Mouse (Mus musculus): ENCODE data around the gene Il10.
"Not testable (repeated sequence)": the region's sequence is repeated elsewhere in the genome, so short reads cannot be mapped to it uniquely, and the experiment has no call there.

Il10 gene

DNA sequence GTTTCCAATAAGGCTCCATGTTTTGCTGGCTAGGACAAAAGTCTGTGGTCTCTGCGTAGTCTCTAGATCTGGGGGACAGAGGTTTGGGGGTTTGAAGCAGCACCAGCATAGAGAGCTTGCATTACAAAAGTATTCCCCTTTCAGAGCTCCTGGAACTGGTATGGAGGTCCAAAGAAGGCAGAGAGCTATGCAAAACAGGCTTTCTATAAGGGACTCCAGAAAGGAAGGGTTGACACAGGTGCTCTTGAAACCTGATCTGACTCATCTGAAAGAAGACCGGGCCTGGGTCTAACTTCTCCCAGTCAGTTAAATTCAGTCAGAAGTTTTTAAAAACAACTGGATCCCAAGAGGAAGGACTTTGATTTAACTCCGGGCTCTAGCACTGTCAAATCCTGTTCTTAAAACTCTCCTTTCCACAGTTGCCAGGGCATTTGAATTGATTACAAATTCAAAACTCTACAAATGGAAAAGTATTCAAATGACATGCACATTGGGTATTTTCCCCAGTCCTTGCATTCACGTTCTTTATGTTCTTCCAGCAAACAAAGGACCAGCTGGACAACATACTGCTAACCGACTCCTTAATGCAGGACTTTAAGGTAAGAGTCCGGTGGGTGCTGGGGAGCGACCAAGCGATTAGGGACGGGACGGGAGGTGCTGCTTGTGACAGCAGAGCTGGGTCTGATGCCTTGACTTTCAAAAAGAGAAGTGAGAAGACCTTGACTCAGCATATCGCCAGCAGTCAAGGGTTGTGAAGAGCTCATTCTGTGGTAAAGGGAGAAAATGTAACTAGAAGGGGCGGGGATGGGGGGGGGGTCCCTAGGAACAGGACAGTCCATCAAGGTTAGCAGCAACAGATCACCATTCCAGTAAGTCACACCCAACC, 1.0 kb downstream of the Il10 start:
- no peak for DNase-seq (ENCODE audit: low spot score in 2 of 2)

DNA sequence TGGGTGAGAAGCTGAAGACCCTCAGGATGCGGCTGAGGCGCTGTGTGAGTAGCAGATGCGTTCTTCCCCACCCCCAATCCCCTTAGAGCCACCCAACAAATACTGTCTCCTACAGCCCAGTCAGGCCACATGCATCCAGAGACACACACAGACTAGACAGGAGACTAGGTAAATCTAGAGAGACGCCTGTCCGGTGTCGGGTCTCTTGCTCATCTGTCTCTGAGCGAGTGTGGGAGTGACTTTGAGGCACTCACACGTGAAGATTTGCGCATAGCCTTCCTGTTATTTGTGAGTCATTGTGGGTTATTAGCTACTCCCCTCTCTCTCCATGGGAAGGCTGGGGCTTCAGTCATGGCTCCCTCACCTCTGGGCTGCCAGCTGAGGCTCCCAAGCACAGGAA, 1.8 kb downstream of the Il10 start:
- DNase-seq (ENCODE audit: low spot score in 2 of 2) = no peak

DNA sequence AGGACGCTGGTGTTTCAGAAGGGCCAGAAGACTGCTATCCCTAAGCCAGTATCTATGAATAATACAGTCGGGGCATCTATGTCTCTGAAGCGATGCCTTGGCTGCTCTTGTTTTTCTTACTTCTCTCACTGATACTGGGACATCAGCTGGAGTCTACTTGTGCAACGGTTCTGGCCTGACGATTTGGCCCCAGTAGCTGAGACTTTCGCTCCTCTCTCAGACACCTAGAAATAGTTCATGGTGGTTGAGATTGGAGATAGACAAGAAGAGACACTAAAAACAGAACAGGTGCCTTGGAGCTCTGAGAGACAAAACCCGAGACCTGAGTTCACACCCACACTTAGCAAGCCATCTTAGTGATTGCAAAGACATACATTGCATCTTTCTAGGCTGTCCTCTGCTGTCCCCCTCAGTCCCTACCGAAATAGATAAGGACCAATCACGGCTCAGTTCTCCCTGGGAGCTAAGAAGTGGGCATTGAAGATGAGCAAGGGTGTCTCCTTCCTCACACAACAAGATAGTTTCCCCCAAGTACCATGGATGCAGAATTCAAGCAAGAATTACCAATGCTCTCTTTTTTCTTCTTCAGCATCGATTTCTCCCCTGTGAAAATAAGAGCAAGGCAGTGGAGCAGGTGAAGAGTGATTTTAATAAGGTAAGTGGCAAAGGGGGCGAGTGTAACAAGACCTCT, 2.4 kb downstream of the Il10 start:
- DNase-seq (ENCODE audit: low spot score in 2 of 2) = no peak

DNA sequence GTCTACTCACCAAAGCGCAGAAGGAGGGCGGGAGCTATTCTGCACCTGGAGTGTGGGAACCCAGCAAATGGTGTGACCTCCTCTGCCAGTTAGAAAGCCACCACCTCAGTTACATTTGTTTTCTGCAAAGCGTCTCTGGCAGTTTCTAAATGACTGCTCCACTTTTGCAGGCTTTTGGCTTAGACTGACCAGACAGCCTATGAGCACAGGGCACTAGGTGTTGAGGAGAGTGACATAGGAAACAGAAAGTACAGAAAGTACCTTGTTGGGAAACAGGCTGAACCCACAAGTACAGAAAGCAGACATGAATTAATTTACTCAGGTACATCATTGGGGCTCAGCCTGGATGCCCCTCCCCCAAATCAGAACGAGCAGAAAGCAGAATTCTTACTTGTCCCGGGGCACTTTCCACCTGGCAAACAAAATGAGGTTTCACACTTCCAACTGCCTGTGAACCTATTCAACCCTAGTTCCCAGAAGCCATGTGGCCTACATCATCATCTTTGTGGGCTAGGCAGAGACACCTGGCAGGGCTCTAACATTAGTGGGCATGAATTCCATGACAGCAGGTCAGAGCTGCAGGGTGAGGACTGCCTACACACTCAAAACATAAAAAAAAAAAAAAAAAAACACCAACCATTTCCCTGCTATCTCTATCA, 3.1 kb downstream of the Il10 start:
- DNase-seq (ENCODE audit: low spot score in 2 of 2) = no peak

DNA sequence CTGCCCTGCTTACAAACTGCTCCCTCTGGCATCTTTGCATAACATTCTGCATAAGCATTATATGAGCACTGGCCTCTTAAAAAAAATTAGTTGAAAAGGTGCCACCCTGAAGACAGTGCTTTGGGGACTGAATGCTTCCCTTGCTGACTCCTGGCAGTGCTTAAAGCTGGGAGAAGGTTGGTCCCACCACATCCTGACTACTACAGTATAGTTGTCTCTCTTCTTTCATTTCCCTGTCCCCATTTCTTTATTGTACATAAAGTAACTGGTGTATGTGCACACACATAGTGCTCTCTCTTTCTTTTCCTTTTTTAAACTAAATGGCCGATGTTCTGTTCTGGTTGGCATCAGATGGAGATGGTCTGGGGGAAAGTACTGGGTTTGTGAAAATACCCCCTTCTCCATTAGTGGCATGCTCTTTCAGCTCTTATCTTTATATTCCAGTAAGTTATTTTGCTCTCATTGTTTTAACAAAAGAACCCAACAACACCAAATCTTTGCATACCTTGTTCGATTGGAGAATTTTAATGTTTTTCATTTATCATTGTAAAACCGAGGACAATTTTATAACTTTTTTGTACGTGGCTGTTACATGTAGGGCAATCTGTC, 3.7 kb downstream of the Il10 start:
- not testable (repeated sequence) for DNase-seq (ENCODE audit: low spot score in 2 of 2)

DNA sequence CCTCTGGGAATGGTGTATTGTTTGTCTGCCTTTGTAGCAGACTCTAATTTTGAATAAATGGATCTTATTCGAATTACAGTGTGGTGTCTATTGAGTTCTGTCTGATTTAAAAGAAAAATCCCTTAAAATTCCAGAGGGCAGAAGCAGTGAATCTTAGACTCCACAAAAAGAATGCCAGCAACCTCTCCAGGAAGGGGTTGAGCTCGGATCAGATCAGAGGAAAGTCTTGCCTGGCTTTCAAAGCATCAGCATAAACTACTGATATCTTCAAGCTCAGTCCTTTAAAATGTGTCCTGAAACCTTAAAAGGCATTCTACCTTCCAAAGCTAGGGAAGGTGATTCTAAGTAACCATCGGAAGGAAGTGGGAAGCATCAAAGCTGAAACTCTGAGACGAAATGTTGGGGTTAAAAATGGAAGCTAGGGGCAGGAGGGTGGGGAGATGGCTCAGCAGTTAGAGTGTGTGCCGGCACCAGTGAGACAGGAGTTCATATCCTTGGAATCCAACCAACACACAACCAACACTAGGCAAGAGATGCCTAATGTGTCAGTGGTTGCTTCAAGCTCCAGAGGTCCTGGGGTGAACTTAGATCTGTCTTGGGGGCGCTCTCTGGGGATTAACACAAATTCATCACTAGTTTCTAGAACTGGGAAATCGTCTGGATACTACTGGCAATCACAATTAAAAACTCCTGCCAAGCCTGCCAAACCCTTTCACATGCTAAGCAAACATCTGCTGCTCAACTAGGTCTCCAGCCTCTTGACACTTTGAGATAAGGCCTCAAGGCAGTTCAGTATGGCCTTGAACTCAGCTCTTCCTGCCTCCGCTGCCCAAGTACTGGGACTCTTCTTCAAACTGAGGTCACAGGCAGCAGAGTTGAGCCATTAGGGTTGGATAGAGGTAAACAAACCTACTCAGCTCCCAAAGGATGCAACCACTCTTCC, 5.5 kb downstream of the Il10 start:
- no peak for DNase-seq (ENCODE audit: low spot score in 2 of 2)

DNA sequence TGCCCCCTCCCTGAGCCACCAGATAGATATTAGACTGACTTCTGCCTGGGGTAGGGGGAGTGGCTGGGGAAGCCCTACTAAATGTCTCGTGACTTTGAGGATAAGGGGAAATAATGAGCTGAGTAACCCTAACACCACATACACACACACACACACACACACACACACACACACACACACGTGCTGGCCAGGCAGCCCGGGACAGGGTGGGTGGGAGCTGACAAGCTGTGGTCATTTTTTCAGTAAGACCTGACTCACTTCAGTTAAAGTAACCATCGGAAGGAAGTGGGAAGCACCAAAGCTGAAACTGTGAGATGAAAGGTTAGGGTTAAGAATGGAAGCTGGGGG, 6.2 kb downstream of the Il10 start:
- no peak for DNase-seq (ENCODE audit: low spot score in 2 of 2)

DNA sequence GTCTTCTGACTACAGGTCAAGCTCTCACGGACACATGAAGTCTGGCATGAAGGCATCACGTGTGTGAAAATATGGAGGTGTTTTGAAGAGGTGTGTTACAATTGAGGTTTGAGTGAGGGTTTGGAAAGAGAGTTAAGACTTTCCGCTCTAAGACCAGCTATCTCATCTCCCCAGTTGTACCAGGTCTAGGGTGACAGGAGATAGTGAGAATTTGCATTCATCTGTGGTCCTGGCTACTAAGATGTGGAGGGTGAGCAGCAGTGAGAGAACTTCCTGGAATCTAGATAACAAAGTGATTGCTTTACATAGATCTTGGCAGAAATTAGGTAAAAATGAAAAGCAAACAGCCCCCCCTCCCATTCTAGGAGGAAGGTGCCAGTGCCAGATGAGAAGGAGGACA, 9.6 kb downstream of the Il10 start:
- no peak for DNase-seq (ENCODE audit: low spot score in 2 of 2)

DNA sequence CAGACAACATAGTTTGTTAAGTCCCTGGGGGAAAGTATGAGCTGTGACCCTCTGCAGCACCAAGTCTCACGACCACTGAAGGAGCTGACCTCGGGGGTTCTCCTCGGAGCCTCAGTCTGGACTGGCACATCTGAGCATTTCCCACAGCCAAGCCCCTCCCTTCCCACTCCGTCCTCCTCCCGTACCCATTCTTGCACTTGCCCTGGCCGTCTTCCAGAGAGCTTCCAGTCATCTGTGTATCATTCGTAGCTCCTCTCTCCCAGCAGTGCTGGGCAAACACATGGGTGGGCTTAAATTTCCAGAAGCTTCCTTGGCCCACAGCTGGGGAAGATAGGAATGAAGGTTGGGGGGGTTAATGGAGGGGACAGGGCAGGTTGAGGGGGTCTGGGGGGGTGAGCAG, 10.6 kb downstream of the Il10 start:
- no peak for DNase-seq (ENCODE audit: low spot score in 2 of 2)

DNA sequence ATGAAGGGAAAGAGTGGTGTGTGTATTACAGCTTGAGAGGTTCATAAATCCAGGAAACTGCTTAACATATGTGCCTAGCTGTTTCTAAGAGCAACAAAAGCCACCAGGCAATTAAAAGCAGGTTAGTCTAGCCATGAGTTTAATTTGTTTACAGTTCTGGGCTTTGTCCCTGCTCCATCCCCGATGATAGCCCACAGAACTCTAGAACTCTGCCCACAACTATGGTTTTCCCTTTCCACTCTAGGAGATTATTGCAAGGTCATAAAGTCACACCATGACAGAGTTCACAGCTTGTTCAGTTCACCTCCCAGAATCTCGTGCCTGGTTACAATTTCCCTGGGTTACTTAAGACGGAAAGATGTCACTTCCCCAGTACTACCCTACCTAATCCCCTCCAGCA, 11.6 kb downstream of the Il10 start:
- DNase-seq (ENCODE audit: low spot score in 2 of 2) = no peak

DNA sequence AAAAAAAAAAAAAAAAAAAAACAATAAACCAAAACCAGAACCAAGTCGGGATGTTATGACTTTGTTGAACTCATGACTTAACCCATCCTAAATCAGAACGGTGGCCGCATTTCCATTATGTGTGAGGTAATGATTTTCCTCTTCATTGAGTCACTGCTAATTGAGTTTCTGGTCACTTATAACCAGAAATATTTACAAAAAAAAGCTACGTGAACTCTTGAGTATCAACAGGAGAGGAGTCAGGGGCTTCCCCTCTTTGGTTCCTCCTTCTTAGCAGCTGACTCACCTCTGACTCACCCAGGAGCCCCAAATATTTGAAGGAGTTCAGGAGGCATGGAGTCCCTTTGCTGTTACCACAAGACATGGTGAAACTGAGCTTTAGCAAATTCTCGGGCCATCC, 18.4 kb downstream of the Il10 start:
- DNase-seq (ENCODE audit: low spot score in 2 of 2) = no peak

DNA sequence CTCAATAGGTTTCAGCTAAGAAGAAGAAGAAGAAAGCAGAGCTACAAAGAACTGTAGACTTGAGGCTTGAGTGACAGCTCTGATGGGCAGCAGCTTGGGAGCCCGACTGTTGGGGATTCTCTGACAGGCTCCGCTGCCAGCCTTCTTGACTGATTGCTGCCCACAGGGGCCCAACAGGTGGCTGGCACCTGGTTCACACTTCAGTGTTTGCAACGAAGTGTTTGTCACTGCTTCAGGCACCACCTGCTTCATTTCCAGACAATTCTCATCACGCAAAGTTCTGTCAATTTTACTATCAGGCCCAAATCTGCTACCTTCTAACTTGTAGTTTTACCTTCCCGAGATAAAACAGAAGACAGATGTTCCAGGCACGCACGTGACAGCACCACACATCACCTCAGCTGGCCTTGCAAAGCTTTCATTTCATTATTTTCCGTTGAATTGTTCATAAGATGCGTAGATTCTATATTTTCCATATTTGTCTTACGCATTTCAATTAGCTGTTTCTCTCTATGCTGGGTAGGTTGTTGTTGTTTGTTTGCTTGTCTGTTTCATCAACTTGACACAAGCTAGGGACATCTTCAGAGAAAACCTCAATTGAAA, 18.9 kb downstream of the Il10 start:
- no peak for DNase-seq (ENCODE audit: low spot score in 2 of 2)

DNA sequence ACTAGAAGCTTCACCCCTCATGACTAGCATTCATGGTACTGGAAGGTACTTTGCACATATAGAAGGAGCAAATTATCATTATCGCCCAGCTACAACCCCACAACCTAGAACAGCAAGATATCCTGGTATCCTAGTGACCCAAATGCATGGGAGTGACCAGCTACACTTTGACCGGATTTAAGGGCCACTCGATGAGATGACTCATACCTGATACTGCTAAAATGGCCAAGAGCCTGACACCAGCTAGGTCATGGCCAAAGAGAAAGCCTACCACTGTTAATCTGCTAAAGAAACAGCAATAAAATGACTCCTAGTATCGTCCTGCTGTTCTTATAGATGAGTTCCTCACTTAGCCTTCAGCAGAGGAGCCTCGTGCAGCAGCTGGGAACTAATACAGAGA, 19.8 kb downstream of the Il10 start:
- DNase-seq (ENCODE audit: low spot score in 2 of 2) = no peak

DNA sequence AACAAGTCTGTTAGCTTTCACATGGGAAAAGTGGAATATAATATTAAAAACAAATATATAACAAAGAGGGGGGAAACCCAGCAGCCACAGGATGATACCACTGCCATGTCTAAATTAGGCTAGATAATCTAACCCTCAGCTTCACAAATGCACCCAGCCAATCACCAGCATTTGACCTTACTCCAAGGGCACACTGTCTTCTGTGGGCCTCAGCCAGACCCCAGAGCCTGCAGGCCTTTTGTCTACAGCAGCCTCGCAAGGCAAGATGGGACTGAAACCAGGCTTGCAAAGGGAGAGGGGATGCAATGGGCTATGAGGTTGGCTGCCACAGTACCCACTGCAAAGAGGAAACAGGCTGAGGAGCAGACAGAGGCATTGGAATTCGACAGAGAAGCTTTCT, 22.6 kb downstream of the Il10 start:
- DNase-seq (ENCODE audit: low spot score in 2 of 2) = no peak

DNA sequence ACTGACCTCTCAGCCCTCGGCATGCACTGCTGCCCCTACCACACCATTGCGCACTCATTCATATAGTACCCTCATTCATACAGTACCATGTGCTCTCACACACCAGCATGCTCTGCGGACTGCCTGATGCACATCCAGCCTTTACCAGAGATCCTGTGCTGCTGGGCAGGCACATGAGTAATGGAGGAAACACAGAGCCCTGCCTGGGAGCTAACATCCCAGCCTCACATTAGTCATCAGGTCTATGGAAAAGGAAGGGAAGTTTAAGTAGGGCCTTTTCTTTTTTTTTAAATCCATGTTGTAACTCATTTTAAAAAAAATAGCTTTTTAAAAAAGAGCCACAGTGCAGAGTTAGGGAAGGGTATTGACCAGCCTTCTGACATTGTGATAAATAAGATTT, 23.1 kb downstream of the Il10 start:
- no peak for DNase-seq (ENCODE audit: low spot score in 2 of 2)

DNA sequence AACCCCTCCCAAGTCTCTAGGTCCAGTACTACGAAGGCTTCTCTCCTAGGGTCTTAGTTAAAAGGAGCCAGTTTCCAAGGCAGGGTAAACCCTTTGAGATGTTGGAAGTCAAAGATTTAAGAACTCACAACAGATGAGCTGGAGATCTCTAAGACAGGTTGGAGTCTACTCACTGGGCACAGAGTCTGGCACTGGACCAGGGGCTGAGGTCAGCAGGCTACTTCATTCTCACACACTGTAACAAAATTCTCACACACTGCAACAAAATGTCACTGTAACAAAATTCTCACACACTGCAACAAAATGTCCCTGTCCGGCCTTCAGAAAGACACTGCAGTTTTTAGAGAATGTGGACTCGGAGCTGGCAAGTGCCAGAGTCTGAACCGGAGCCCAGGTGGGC, 24.0 kb downstream of the Il10 start:
- DNase-seq (ENCODE audit: low spot score in 2 of 2) = no peak

DNA sequence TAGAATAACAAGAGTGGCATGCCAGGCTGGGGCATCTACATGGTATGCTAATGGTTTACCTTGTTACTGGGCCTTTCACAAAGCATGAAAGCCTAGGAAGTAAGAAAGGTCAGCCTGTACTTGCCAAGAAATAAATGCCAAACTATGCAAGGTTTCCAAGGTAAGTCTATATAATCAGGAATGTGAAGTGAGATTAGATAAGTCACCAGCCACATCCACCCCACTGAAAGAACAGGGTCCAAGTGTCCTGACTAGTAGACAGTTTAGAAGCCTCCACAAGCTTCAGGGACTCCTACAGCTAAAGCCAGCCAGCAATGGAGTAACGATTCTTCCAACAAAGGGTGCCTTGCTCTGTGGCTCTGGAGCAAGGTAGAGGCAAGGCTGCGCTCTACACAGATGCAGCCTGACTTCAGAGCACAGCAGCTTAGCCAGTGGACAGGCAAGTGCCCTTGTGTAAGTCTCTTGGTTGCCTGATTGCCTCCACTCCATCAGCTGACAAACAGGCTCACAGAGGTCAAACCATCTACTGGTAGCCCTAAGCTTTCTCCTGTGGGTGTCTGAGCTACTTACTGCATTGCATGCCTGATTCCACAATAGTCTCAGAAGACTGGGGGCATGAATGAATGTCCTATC, 26.2 kb downstream of the Il10 start:
- DNase-seq (ENCODE audit: low spot score in 2 of 2) = no peak

DNA sequence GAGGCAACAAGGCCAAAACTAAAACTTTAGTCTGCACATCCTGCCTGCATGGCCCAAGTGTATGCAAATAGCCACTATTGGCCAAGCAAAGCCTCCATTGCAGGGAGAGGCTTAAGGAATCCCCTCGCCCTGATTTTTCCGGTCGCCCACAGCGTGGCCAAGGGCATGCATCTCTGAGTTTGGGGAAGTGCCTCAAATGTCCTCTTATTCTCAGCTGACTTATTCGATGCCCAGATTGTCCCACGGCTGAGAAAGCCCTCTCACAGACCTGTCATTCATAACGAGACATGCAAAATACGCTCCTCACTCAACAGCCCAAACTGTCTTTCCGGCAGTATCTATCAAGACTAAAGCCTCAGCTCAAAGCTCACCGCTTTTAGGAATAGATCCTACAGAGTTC, 27.0 kb downstream of the Il10 start:
- DNase-seq (ENCODE audit: low spot score in 2 of 2) = no peak

DNA sequence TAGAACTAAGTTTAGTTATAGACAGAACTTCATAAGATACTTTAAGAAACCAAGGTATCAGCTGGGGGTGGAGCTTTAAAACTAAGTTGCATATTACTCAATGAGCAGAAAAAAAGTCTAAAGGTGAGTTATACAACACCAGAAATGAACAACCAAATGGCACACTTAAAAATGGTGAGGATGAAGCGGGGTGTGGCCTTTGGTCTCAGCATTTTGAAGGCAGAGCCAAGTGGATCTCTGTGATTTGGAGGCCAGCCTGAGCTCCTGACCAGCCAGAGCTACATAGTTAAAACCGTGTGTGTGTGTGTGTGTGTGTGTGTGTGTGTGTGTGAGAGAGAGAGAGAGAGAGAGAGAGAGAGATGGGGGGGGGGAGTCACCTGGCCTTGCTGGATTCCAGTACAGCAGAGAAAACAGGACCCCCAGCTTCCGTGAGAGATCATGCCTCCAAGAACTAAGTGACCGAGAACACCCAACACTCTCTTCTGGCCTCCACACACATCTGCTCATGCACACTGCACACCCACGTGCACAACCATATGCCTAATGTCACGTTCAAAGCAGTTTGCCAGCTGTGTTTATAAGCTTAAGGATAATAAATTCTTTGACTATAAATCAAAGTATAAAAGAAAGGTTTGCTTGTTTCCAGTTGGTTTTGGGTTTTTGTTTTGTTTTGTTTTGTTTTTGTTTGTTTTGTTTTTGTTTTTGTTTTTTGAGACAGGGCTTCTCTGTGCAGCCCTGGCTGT, 28.6 kb downstream of the Il10 start:
- no peak for DNase-seq (ENCODE audit: low spot score in 2 of 2)

DNA sequence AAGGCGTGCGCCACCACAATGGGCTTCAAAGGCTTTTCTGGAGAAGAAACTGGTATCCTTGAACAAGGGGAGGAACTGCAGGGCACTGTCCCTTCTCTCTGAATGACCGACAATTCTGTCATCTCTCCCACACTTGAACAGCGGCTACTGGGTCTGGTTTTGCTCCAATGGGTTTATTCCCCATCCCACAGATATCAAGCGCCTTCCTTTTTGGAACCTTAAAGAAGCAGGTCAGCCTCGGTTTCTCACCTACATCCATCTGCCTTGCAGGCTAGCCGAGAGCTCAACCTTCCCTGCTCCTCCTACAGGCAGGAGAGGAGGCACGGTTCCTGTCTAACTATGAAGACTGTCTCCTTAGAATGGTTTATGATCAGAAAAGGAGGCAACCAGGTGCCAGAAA, 29.3 kb downstream of the Il10 start:
- no peak for DNase-seq (ENCODE audit: low spot score in 2 of 2)
